Mouse (Mus musculus) MEL (cell line): ENCODE measurements at regions not wholly inside any gene's neighbourhood (a gene's known extent, or its start where the extent isn't known, plus 50 kb on each side); places are given as distances from the start of the nearest gene placed in this dataset.

Source experiments
- DNase-seq: peaks from one replicate; pipeline ENCODE4 v3.0.0; 2011; ENCODE audit warnings: low read depth, low spot score
- H3K27ac ChIP-seq: 2 replicates; pipeline ENCODE4 v1.5.1; 2012; ENCODE audit warnings: low read depth, mild to moderate bottlenecking, control low read depth, low read length, moderate library complexity; ENCODE audit not compliant: control insufficient read depth
- H3K27me3 ChIP-seq, 2 experiments: fragments of 150-350 bp in 1 of 2; sonication (generic) in 1 of 2; 2 replicates each; pipeline ENCODE4 v1.6.1; 2012; ENCODE audit warnings: low read length in 2 of 2, mild to moderate bottlenecking in 2 of 2, improper control_type of control experiment in 1 of 2, moderate library complexity in 1 of 2; ENCODE audit not compliant: insufficient read depth in 2 of 2, control insufficient read depth in 1 of 2
- H3K36me3 ChIP-seq, 2 experiments: 2 replicates each; pipeline ENCODE4 v1.6.1; 2012 to 2014; ENCODE audit warnings: low read length in 2 of 2, improper control_type of control experiment in 1 of 2, inconsistent platforms in 1 of 2, mild to moderate bottlenecking in 1 of 2; ENCODE audit not compliant: insufficient read depth in 2 of 2, control insufficient read depth in 1 of 2
- H3K4me1 ChIP-seq, 2 experiments: fragments of 150-350 bp in 1 of 2; sonication (generic) in 1 of 2; 2 replicates each; pipeline ENCODE4 v1.6.1; 2012; ENCODE audit warnings: low read length in 2 of 2, improper control_type of control experiment in 1 of 2, mild to moderate bottlenecking in 1 of 2; ENCODE audit not compliant: insufficient read depth in 2 of 2, control insufficient read depth in 1 of 2
- H3K4me3 ChIP-seq, 2 experiments: fragments of 150-350 bp in 1 of 2; sonication (generic) in 1 of 2; 2 replicates each; pipeline ENCODE4 v1.5.1; 2012; ENCODE audit warnings: low read depth in 2 of 2, low read length in 2 of 2, mild to moderate bottlenecking in 2 of 2, moderate library complexity in 2 of 2, control low read depth in 1 of 2, improper control_type of control experiment in 1 of 2; ENCODE audit not compliant: control insufficient read depth in 1 of 2, insufficient read depth in 1 of 2
- H3K79me2 ChIP-seq: 2 replicates; pipeline ENCODE4 v1.6.1; 2012; ENCODE audit warnings: mild to moderate bottlenecking, low read length, moderate library complexity; ENCODE audit not compliant: control insufficient read depth, poor library complexity, insufficient read depth
- H3K9ac ChIP-seq: 2 replicates; pipeline ENCODE4 v1.6.1; 2012; ENCODE audit warnings: low read depth, mild to moderate bottlenecking, control low read depth, low read length, moderate library complexity; ENCODE audit not compliant: control insufficient read depth, poor library complexity, severe bottlenecking
- H3K9me3 ChIP-seq: fragments of 150-350 bp; sonication (generic); replicated peaks from 2 replicates; pipeline ENCODE4 v1.6.1; 2012; ENCODE audit warnings: mild to moderate bottlenecking, low read length, improper control_type of control experiment, moderate library complexity; ENCODE audit not compliant: insufficient read depth
- BHLHE40 ChIP-seq: IDR thresholded peaks from 2 replicates; pipeline ENCODE4 v1.6.1; 2012; ENCODE audit warnings: low read depth, mild to moderate bottlenecking, inconsistent platforms, low read length, improper control_type of control experiment, borderline replicate concordance
- CTCF ChIP-seq, 3 experiments: IDR thresholded peaks in 2 of 3; conservative IDR thresholded peaks in 1 of 3; 2 replicates each; pipeline ENCODE4 v1.5.1; 2011 to 2012; ENCODE audit warnings: low read length in 3 of 3, low read depth in 2 of 3, mild to moderate bottlenecking in 2 of 3, improper control_type of control experiment in 1 of 3, inconsistent platforms in 1 of 3, mixed read lengths in 1 of 3, moderate library complexity in 1 of 3; ENCODE audit not compliant: control insufficient read depth in 1 of 3, insufficient read depth in 1 of 3, poor library complexity in 1 of 3, severe bottlenecking in 1 of 3
- E2F4 ChIP-seq: IDR thresholded peaks from 2 replicates; pipeline ENCODE4 v1.6.1; 2011; ENCODE audit warnings: low read depth, low read length, improper control_type of control experiment, borderline replicate concordance
- ELF1 ChIP-seq: IDR thresholded peaks from 2 replicates; pipeline ENCODE4 v1.6.1; 2014; ENCODE audit warnings: low read depth, mild to moderate bottlenecking, inconsistent platforms, low read length, improper control_type of control experiment, moderate library complexity
- EP300 ChIP-seq, 2 experiments: IDR thresholded peaks; 2 replicates each; pipeline ENCODE4 v1.6.1; 2011; ENCODE audit warnings: improper control_type of control experiment in 2 of 2, low read length in 2 of 2, low read depth in 1 of 2, mild to moderate bottlenecking in 1 of 2
- ETS1 ChIP-seq: IDR thresholded peaks from 2 replicates; pipeline ENCODE4 v1.6.1; 2012; ENCODE audit warnings: low read depth, mild to moderate bottlenecking, inconsistent platforms, low read length, improper control_type of control experiment, moderate library complexity
- GATA1 ChIP-seq: IDR thresholded peaks from 2 replicates; pipeline ENCODE4 v1.6.1; 2011; ENCODE audit warnings: low read depth, low read length, improper control_type of control experiment
- HCFC1 ChIP-seq: IDR thresholded peaks from 2 replicates; pipeline ENCODE4 v1.6.1; 2012; ENCODE audit warnings: low read depth, mild to moderate bottlenecking, inconsistent platforms, low read length, improper control_type of control experiment, moderate library complexity
- JUND ChIP-seq: IDR thresholded peaks from 2 replicates; pipeline ENCODE4 v1.6.1; 2011; ENCODE audit warnings: low read depth, mild to moderate bottlenecking, improper control_type of control experiment, low read length
- KAT2A ChIP-seq: conservative IDR thresholded peaks from 2 replicates; pipeline ENCODE4 v1.6.1; 2012; ENCODE audit warnings: low read depth, low read length, improper control_type of control experiment, inconsistent platforms
- MAX ChIP-seq: IDR thresholded peaks from 2 replicates; pipeline ENCODE4 v1.6.1; 2011; ENCODE audit warnings: low read length, improper control_type of control experiment
- MEF2A ChIP-seq: IDR thresholded peaks from 2 replicates; pipeline ENCODE4 v1.6.1; 2014; ENCODE audit warnings: low read depth, mild to moderate bottlenecking, inconsistent platforms, low read length, improper control_type of control experiment; ENCODE audit not compliant: poor library complexity, insufficient replicate concordance, severe bottlenecking; ENCODE audit errors: extremely low read depth
- MXI1 ChIP-seq: IDR thresholded peaks from 2 replicates; pipeline ENCODE4 v1.6.1; 2011; ENCODE audit warnings: mild to moderate bottlenecking, low read depth, low read length, improper control_type of control experiment
- MYB ChIP-seq: IDR thresholded peaks from 2 replicates; pipeline ENCODE4 v1.6.1; 2011; ENCODE audit warnings: mild to moderate bottlenecking, low read depth, low read length, improper control_type of control experiment
- NELFE ChIP-seq: IDR thresholded peaks from 2 replicates; pipeline ENCODE4 v1.6.1; 2011; ENCODE audit warnings: low read depth, low read length, improper control_type of control experiment
- POLR2A ChIP-seq, 2 experiments: IDR thresholded peaks; 2 replicates each; pipeline ENCODE4 v1.6.1; 2011 to 2012; ENCODE audit warnings: low read length in 2 of 2, mild to moderate bottlenecking in 2 of 2, control low read depth in 1 of 2, improper control_type of control experiment in 1 of 2, low read depth in 1 of 2, moderate library complexity in 1 of 2; ENCODE audit not compliant: control insufficient read depth in 1 of 2, insufficient read depth in 1 of 2, poor library complexity in 1 of 2
- POLR2AphosphoS2 ChIP-seq: IDR thresholded peaks from 2 replicates; pipeline ENCODE4 v1.6.1; 2011; ENCODE audit warnings: low read length, improper control_type of control experiment
- POLR2AphosphoS5 ChIP-seq: IDR thresholded peaks from 2 replicates; pipeline ENCODE4 v1.6.1; 2012; ENCODE audit warnings: low read depth, borderline replicate concordance, mild to moderate bottlenecking, inconsistent platforms, low read length, moderate library complexity, mixed read lengths
- RAD21 ChIP-seq: IDR thresholded peaks from 2 replicates; pipeline ENCODE4 v1.6.1; 2011; ENCODE audit warnings: mild to moderate bottlenecking, low read depth, low read length, improper control_type of control experiment
- RCOR1 ChIP-seq: IDR thresholded peaks from 2 replicates; pipeline ENCODE4 v1.6.1; 2012; ENCODE audit warnings: low read depth, mild to moderate bottlenecking, inconsistent platforms, low read length, improper control_type of control experiment
- SIN3A ChIP-seq: IDR thresholded peaks from 2 replicates; pipeline ENCODE4 v1.6.1; 2012; ENCODE audit warnings: low read length, improper control_type of control experiment, inconsistent platforms
- SMC3 ChIP-seq: IDR thresholded peaks from 2 replicates; pipeline ENCODE4 v1.6.1; 2011; ENCODE audit warnings: low read depth, low read length, improper control_type of control experiment
- TAL1 ChIP-seq: IDR thresholded peaks from 2 replicates; pipeline ENCODE4 v1.6.1; 2012; ENCODE audit warnings: mild to moderate bottlenecking, inconsistent platforms, low read length, moderate library complexity, mixed read lengths
- TCF12 ChIP-seq: IDR thresholded peaks from 2 replicates; pipeline ENCODE4 v1.6.1; 2014; ENCODE audit warnings: low read depth, mild to moderate bottlenecking, inconsistent platforms, low read length, improper control_type of control experiment, moderate library complexity
- USF1 ChIP-seq: IDR thresholded peaks from 2 replicates; pipeline ENCODE4 v1.6.1; 2014; ENCODE audit warnings: low read depth, mild to moderate bottlenecking, inconsistent platforms, low read length, improper control_type of control experiment, moderate library complexity
- ZKSCAN1 ChIP-seq: IDR thresholded peaks from 2 replicates; pipeline ENCODE4 v1.6.1; 2012; ENCODE audit warnings: low read depth, mild to moderate bottlenecking, inconsistent platforms, low read length, improper control_type of control experiment, moderate library complexity
- ZMIZ1 ChIP-seq: IDR thresholded peaks from 2 replicates; pipeline ENCODE4 v1.6.1; 2012; ENCODE audit warnings: low read depth, mild to moderate bottlenecking, inconsistent platforms, low read length, improper control_type of control experiment, moderate library complexity
- ZNF384 ChIP-seq: IDR thresholded peaks from 2 replicates; pipeline ENCODE4 v1.6.1; 2012; ENCODE audit warnings: low read depth, mild to moderate bottlenecking, inconsistent platforms, low read length, improper control_type of control experiment

- TF ChIP-seq ZNF384 = no peak
- no peak for TF ChIP-seq KAT2A
- no peak for TF ChIP-seq SMC3
- TF ChIP-seq BHLHE40 = no peak
- no peak for TF ChIP-seq ZMIZ1
- peak; percentile 86 for TF ChIP-seq USF1
Observed at GRCm38 (mm10) chr15:67412394-67412793, 911.7 kb upstream of the Lrrc6 start (continued).

GRCm38 (mm10) chr15:67411657-67412056 is 910.9 kb upstream of the Lrrc6 start:
- TF ChIP-seq TCF12 (peak; percentile 86; the same call in 1 of the 2 replicates), ZMIZ1 (no peak), ETS1 (peak; percentile 28; the same call in 1 of the 2 replicates), HCFC1 (no peak), ELF1 (no peak), TAL1 (peak; percentile 36; the same call in 1 of the 2 replicates), MXI1 (no peak), MYB (no peak), EP300 (IDR thresholded peaks at IDR 0.05; ENCODE audit: low read depth in 1 of 2, low read length in 2 of 2) (peak; percentile 31 to 66; a peak in 3 of 4 replicates), GATA1 (peak; percentile 48; the same call in 1 of the 2 replicates)
- Histone ChIP-seq H3K4me3 (no peak overlapping the region), H3K36me3 (peaks cover 0 to 63% of the 10 kb centered on the region in 2 experiments; a peak in 2 of 4 replicates), H3K27ac (no peak overlapping the region), H3K27me3 (no peaks in the 10 kb centered on the region), H3K9ac (no peak overlapping the region), H3K9me3 (no peaks in the 10 kb centered on the region), H3K79me2 (no peaks in the 10 kb centered on the region), H3K4me1 (peaks cover 50 to 56% of the 10 kb centered on the region in 2 experiments)
- DNase-seq = no peak

- H3K9me3 ChIP-seq = no peaks in the 10 kb centered on the region
- peak; percentile 47 for TF ChIP-seq KAT2A
- no peak for TF ChIP-seq NELFE
- TF ChIP-seq POLR2A (IDR thresholded peaks at IDR 0.05; ENCODE audit: control insufficient read depth in 1 of 2, insufficient read depth in 1 of 2, low read depth in 1 of 2, low read length in 2 of 2, poor library complexity in 1 of 2) = no peak
- no peak; the same call in 1 of the 2 replicates for TF ChIP-seq SMC3
- TF ChIP-seq POLR2AphosphoS2 = no peak
- peak; percentile 94 for TF ChIP-seq SIN3A
- no peak for TF ChIP-seq RAD21
- no peak for TF ChIP-seq POLR2AphosphoS5
- no peak for TF ChIP-seq ZKSCAN1
- TF ChIP-seq ZNF384 = peak; percentile 67
- peak; percentile 98 to 99 for TF ChIP-seq EP300 (IDR thresholded peaks at IDR 0.05; ENCODE audit: low read depth in 1 of 2, low read length in 2 of 2)
- TF ChIP-seq JUND = peak; percentile 69; the same call in 1 of the 2 replicates
- TF ChIP-seq MEF2A = peak; percentile 41; the same call in 1 of the 2 replicates
- TF ChIP-seq MYB = peak; percentile 58; the same call in 1 of the 2 replicates
- peak; percentile 83 for TF ChIP-seq BHLHE40
- peak; percentile 97 for TF ChIP-seq MAX
- 0 out of 2 replicates have a peak, but pooled peaks have one; percentile 43 for TF ChIP-seq ZMIZ1
- no peak for TF ChIP-seq CTCF (IDR thresholded peaks at IDR 0.05 in 2 of 3, conservative IDR thresholded peaks at IDR 0.05 in 1 of 3; ENCODE audit: control insufficient read depth in 1 of 3, insufficient read depth in 1 of 3, low read depth in 2 of 3, low read length in 3 of 3, poor library complexity in 1 of 3, severe bottlenecking in 1 of 3)
- TF ChIP-seq ETS1 = peak; percentile 97
- TF ChIP-seq E2F4 = no peak
- TF ChIP-seq MXI1 = peak; percentile 92
- peak; percentile 95 for TF ChIP-seq TCF12
- TF ChIP-seq RCOR1 = peak; percentile 97
Observed at GRCm38 (mm10) chr15:67410012-67410411, 909.3 kb upstream of the Lrrc6 start.

More at GRCm38 (mm10) chr15:67410012-67410411, 909.3 kb upstream of the Lrrc6 start:
- peaks cover 0 to 73% of the 10 kb centered on the region in 2 experiments; a peak in 2 of 4 replicates for H3K36me3 ChIP-seq
- no peaks in the 10 kb centered on the region for H3K27me3 ChIP-seq
- no peak overlapping the region for H3K4me3 ChIP-seq
- peaks cover 64 to 67% of the 10 kb centered on the region in 2 experiments for H3K4me1 ChIP-seq
- H3K27ac ChIP-seq = peak overlapping the region; percentile 72
- H3K79me2 ChIP-seq = no peaks in the 10 kb centered on the region
- H3K9ac ChIP-seq = no peak overlapping the region
- DNase-seq = peak; percentile 96
